Mouse (Mus musculus): ENCODE measurements around the gene L1cam.

DNA sequence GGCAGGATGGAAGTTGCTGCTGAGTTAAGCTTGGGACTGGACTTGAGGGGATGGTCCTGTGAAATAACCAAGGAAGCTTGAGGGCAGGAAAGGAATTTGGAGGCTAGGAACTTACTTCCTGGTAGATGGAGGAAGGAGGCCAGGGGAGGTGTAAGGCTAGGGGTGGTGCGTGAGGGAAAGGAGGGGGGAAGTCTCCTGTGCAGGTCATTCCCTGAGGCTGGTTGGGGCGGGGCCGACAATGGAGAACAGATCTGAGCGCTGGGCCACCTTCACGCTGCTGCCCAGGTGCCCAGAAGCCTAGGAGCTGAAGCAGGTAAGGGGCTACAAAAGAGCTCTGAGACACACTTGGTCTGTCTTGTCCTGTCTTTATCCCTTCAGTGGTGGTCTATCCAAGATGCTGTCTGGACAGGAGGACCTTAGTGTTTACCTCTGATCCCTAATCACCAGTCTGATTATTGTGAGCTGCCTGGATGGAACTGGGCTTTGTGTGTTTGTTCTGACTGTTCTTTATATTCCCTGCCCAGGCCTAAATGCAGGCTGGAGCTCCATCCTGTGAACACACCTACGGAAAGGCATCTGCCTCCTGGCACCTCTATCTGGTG lies 4.3 kb downstream of the L1cam start, which contains the start of gene Avpr2:
- TF ChIP-seq CTCF (conservative IDR thresholded peaks at IDR 0.05; ENCODE audit: low read length), result no peak
- no peak for TF ChIP-seq NANOG (IDR thresholded peaks at IDR 0.05; ENCODE audit: borderline replicate concordance, low read length)
